Mouse (Mus musculus): ENCODE measurements around the gene Homer2. TPM values are rescaled to one million over a fixed set of nuclear protein-coding genes. Genes with fewer than 3 reads are reported as not detected.

Homer2 gene
- 29.6 and 34.4 TPM in 2 replicates for polyA plus RNA-seq (2015; fragmentation: Nextera tagmentation; extraction: Ambion mirVana)

DNA sequence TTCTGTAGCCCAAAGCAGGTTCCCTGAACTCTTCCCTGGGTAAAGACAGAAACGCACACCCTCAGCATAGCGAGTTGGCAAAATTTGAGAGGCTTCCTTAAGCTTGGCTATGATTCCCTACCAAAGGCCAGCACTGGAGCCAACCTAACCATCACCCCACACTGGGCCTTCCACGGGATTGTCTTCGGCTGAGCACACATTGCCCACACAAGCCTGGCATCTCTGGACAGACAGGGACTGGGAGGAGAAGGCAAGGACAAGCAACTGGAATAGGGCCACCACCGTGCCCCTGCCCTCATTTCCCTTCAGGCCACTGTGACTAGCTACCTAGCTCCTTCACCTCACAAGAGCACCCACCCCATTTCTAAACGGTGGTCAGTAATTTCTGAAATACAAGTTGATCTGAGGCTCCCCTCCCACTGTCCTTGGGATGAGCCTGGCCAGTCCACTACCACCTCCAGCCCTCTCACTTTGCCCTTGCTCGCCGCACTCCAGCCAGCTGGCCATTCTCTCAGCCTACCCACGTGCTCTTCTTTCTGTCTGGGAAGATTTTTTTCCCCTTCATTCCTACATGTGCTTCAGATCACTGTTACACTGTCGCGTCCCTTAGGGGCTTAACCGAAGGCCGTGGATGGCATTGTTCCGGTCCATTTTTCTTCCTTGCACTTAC is at the start of gene Homer2:
TSS of gene Homer2 (minus strand) at position 57 of the 670 bp plus-strand sequence.
- peak within 1 kb of the TSS; percentile 80 for H3K4me3 ChIP-seq

DNA sequence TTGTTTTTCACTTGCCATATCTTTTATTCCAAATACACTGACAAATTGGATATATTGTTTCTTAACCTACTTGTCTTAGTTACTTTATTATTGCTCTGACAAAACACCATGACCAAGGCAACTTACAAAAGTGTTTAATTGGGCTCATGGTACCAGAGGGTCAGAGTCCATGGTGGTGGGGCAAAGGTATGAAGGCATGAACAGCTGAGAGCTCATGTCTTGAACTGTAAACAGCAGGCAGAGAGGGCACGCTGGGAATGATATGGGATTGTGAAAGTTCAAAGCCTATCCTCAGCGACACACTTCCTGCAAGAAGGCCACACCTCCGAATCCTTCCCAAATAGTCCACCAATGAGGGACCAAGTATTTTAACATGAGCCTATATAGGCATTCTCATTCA is 40.6 kb upstream of the Homer2 start:
- Histone ChIP-seq H3K9me3 (no peaks in the 10 kb centered on the region), H3K4me1 (replicated peaks) (no peaks in the 10 kb centered on the region), H3K36me3 (no peaks in the 10 kb centered on the region), H3K9ac (no peak overlapping the region), H3K27ac (replicated peaks) (no peak overlapping the region), H3K4me3 (no peak overlapping the region), H3K27me3 (no peaks in the 10 kb centered on the region), H3K4me2 (no peak overlapping the region)
- WGBS, result 94% methylated on average over 3 of the region's 3 CpGs
- ATAC-seq (ENCODE audit: low FRiP score, low read depth), result no peak

More for the DNA sequence above, at the start of gene Homer2:
- H3K4me2 ChIP-seq, result peak within 1 kb of the TSS; percentile 86
- peaks cover 20% of the 10 kb centered on the region for H3K4me1 ChIP-seq (replicated peaks)
- H3K9me3 ChIP-seq, result no peaks in the 10 kb centered on the region
- no peaks in the 10 kb centered on the region; the same call in 1 of the 2 replicates for H3K27me3 ChIP-seq
- peak; percentile 8; the same call in 1 of the 2 replicates for ATAC-seq (ENCODE audit: low FRiP score, low read depth)
- peak within 1 kb of the TSS; percentile 78 for H3K27ac ChIP-seq (replicated peaks)
- no peaks in the 10 kb centered on the region for H3K36me3 ChIP-seq
- peak within 1 kb of the TSS; percentile 71 for H3K9ac ChIP-seq
- WGBS, result 75% methylated on average over 14 of the region's 14 CpGs

DNA sequence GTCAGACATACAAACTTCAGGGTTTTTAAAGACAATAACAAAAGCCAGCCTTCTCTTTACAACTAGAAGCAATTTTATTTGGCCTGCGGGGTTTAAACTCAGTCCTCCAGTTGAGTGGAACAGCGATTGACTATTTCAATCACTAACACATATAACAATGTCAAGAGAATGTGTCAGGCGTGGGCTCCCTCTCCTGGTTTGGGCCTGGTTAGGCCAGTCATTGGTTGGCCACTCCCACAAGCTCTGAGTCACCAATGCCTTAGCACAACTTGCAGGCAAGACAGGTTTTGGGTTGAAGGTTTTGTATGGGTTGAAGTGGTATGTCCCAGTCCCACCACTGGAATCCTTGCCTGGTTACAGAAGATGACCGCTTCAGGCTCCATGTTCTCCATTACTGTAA is 36.8 kb upstream of the Homer2 start:
- H3K4me1 ChIP-seq (replicated peaks), result no peaks in the 10 kb centered on the region
- WGBS, result 83% methylated on average over 4 of the region's 4 CpGs
- no peak overlapping the region for H3K9ac ChIP-seq
- no peaks in the 10 kb centered on the region for H3K27me3 ChIP-seq
- H3K9me3 ChIP-seq, result no peaks in the 10 kb centered on the region
- ATAC-seq (ENCODE audit: low FRiP score, low read depth), result no peak
- H3K4me2 ChIP-seq, result no peak overlapping the region
- no peak overlapping the region for H3K27ac ChIP-seq (replicated peaks)
- no peaks in the 10 kb centered on the region for H3K36me3 ChIP-seq
- H3K4me3 ChIP-seq, result no peak overlapping the region

DNA sequence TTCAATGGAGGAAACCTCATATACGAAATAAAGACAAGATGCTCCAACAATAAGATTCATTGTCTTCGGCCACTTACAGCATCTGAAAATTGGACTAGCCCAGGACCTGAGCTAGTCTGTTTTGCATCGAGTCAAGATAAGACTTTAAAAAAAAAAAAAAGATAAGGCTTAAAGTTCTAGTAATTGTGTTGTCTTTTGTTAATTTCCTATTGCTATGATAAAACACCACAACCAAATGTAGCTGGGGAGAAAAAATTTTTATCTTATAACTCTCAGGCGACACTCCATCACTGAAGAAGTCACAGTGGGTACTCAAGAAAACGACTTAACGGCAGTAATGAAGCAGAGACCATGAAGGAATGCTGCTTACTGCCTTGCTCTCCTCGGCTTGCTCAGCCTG is 32.7 kb upstream of the Homer2 start:
- WGBS, result 93% methylated on average over 7 of the region's 7 CpGs

DNA sequence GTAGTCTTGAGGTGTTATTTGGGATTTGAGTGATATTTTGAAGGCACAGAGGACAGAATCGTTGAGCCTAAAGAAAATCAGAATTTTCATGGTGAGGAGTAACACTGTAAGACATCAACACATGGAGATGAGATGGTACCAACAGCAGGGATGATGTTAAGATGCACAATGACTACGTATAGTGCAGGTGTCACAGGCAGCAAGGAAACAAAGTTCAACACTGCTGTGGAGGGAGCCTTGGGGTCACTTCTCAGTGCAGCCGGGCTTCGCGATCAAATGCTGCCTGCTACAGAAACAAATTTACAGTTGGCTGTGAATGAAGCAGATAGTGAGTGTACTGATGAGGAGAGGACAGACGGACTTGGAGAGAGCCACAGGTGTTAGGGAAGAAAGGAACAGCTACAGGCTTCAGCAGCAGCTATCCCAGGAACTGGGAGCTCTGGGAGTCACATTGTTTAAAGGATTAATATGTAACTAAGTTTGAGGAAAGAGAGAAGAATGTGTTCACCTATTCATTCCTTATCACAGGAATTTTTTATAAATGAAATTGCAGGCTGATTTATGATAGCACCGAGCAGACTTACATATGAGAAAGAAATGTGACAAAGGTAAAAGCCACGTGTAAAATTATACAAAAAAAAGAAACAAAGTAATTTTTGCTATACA is 31.5 kb upstream of the Homer2 start:
- Histone ChIP-seq H3K4me2 (no peak overlapping the region), H3K4me3 (no peak overlapping the region), H3K27ac (replicated peaks) (no peak overlapping the region), H3K36me3 (no peaks in the 10 kb centered on the region), H3K4me1 (replicated peaks) (no peaks in the 10 kb centered on the region), H3K9me3 (no peaks in the 10 kb centered on the region), H3K9ac (no peak overlapping the region), H3K27me3 (no peaks in the 10 kb centered on the region)
- ATAC-seq (ENCODE audit: low FRiP score, low read depth), result no peak
- WGBS, result 84% methylated on average over 8 of the region's 8 CpGs

More for the DNA sequence above, 32.7 kb upstream of the Homer2 start:
- no peak overlapping the region for H3K4me2 ChIP-seq
- ATAC-seq (ENCODE audit: low FRiP score, low read depth), result no peak
- H3K36me3 ChIP-seq, result no peaks in the 10 kb centered on the region
- H3K27ac ChIP-seq (replicated peaks), result no peak overlapping the region
- H3K9ac ChIP-seq, result no peak overlapping the region
- H3K9me3 ChIP-seq, result no peaks in the 10 kb centered on the region
- no peaks in the 10 kb centered on the region for H3K27me3 ChIP-seq
- no peaks in the 10 kb centered on the region for H3K4me1 ChIP-seq (replicated peaks)
- H3K4me3 ChIP-seq, result no peak overlapping the region

DNA sequence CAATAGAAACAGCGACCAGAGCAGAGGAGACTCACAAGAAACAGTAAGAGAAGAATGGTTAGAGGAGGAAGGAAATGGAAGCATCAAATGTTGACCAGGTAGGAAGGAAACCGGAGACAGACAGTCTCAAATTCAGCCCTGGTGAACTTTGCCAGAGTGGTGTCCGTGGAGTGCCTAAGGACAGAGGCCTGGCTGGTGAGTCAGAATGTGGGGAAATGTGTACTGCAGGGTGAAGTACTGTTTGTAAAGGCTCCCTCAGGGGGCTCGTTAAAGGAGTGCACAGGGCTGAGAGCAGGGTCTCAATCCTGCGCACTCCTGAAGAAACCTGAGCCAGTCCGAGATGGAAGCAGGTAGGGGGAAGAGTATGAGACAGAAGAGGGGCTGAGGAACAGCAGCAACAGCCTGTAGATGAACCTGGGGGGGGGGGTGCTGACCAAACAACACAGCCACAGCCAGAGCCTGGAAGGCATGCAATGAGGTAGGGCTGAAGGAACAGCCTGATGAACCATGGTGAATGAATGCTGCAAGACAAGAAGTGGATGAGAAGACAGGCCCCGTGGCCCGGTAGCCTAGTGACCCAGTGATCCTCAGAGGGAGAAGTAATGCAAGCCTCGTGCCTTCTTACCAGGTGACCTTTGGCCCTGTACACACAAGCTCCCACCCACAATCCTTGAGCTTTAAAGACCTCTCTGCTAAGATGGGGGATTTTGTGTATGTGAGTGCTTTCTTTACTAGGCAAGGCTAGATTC is 28.1 kb upstream of the Homer2 start:
- Histone ChIP-seq H3K9ac (no peak overlapping the region), H3K4me1 (replicated peaks) (no peaks in the 10 kb centered on the region), H3K36me3 (no peaks in the 10 kb centered on the region), H3K4me3 (no peak overlapping the region), H3K9me3 (no peaks in the 10 kb centered on the region), H3K27me3 (no peaks in the 10 kb centered on the region), H3K27ac (replicated peaks) (no peak overlapping the region), H3K4me2 (no peak overlapping the region)
- WGBS, result 71% methylated on average over 9 of the region's 9 CpGs
- no peak for ATAC-seq (ENCODE audit: low FRiP score, low read depth)

DNA sequence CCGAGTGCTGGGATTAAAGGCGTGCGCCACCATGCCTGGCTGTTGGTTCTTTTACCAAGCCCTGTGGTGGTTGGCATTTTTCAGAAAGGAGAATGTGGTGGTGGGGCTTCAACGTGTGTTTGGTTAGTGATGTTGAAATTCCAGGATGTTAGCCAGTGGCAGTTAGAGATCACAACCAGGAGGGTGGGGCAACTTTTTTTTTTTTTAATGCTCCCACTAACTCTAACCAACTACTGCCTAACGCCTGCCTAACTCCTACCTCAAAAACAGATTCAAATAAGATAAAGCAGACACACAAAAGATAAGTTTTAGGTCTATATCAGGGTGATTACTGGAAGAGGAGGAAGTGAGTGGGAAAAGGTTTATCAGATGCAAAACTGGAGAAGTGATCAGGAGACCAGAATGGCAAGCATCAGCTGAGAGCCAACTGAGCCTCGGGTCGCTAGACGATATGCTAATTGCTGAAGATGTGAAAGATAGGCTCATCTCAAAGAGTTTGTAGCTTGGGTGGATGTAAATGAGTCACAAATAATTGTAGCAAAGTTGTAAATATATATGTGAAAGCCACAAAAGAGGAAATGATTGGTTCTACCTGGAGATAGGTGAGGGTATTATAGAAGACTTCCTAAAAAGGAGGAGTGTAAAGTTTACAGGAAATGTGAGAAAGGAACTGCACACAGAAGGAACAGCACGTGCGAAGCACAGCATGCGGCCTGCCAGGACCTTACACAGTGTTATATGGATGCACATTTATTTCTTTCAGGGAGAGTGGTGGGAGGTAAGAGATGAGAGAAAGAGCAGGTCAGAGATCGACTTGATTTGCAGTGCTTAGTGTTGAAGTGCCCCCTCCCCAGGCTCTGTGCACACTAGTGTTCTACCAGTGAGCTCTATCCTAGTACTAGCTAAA is 25.1 kb upstream of the Homer2 start:
- ATAC-seq (ENCODE audit: low FRiP score, low read depth), result no peak
- H3K27me3 ChIP-seq, result no peaks in the 10 kb centered on the region
- no peak overlapping the region for H3K4me3 ChIP-seq
- WGBS, result 86% methylated on average over 12 of the region's 12 CpGs
- no peaks in the 10 kb centered on the region for H3K4me1 ChIP-seq (replicated peaks)
- H3K36me3 ChIP-seq, result no peaks in the 10 kb centered on the region
- no peak overlapping the region for H3K4me2 ChIP-seq
- no peak overlapping the region for H3K27ac ChIP-seq (replicated peaks)
- no peaks in the 10 kb centered on the region for H3K9me3 ChIP-seq
- H3K9ac ChIP-seq, result no peak overlapping the region

DNA sequence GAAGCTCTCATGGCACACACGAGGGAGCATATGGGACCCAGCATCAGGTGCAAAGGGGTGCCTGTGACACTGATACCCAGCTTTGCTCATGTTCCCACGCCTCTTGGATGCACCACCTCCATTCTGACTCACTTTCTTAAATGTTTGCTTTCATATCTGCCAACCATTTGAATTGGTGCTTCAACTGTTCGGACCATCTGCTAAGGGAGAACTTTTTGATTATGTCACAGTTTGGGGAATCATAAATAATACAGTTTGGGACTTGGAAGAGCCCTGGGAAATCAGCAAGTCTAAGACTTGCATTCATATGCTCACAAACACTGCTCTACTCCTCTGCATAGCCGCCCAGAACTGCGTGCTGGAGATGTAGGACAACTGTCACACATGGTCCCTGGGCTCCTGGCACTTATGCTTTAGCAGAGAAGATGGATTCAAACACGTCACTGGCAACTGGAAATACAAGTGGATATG is 23.9 kb upstream of the Homer2 start:
- H3K4me1 ChIP-seq (replicated peaks), result no peaks in the 10 kb centered on the region
- no peaks in the 10 kb centered on the region for H3K9me3 ChIP-seq
- H3K4me3 ChIP-seq, result no peak overlapping the region
- no peak for ATAC-seq (ENCODE audit: low FRiP score, low read depth)
- H3K4me2 ChIP-seq, result no peak overlapping the region
- 83% methylated on average over 6 of the region's 6 CpGs for WGBS
- no peak overlapping the region for H3K27ac ChIP-seq (replicated peaks)
- no peaks in the 10 kb centered on the region for H3K27me3 ChIP-seq
- no peaks in the 10 kb centered on the region for H3K36me3 ChIP-seq
- H3K9ac ChIP-seq, result no peak overlapping the region

DNA sequence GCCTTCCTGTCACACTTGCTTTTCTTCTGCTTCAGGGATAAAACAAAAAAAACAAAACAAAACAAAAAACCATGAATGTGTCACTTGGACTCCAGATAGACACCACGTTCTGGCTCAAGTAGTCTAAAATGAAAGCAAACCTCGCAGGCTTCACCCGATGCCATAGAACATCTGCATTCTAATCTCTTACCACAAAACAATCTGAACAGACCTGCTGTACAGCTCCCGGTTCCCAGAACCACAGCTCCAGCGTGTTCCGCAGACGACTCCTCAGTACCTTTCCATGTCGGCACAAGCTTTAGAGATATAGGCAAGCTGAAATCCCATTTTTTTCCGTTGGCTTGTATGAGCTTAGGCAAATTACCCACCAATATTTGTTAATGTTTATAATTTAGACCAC is 22.5 kb upstream of the Homer2 start:
- H3K4me3 ChIP-seq, result no peak overlapping the region
- no peak overlapping the region for H3K9ac ChIP-seq
- H3K27me3 ChIP-seq, result no peaks in the 10 kb centered on the region
- no peaks in the 10 kb centered on the region for H3K9me3 ChIP-seq
- no peaks in the 10 kb centered on the region for H3K36me3 ChIP-seq
- no peaks in the 10 kb centered on the region for H3K4me1 ChIP-seq (replicated peaks)
- H3K27ac ChIP-seq (replicated peaks), result no peak overlapping the region
- H3K4me2 ChIP-seq, result no peak overlapping the region
- ATAC-seq (ENCODE audit: low FRiP score, low read depth), result no peak
- WGBS, result 93% methylated on average over 9 of the region's 9 CpGs

DNA sequence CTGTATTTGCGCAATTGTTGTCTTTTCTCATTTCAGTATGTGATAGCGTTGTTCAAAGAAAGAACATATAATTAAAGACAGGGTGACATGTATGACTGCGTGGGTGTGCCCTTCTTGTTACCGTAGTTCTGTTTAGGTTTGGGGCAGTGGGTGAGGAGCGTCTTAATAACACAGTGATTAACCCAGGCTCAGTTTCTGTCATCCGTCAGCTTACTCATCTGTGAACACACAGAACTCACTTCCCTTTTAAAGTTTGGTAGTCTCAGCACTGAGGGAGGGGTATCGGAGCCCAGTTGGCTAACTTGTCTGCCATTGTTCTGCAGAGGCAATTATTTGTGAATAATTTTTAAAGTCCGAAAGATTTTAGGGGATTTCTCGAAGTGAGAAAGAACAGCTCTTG is 20.4 kb upstream of the Homer2 start:
- Histone ChIP-seq H3K27ac (replicated peaks) (no peak overlapping the region), H3K27me3 (no peaks in the 10 kb centered on the region), H3K9ac (no peak overlapping the region), H3K4me1 (replicated peaks) (no peaks in the 10 kb centered on the region), H3K36me3 (no peaks in the 10 kb centered on the region), H3K4me2 (no peak overlapping the region), H3K9me3 (no peaks in the 10 kb centered on the region), H3K4me3 (no peak overlapping the region)
- WGBS, result 88% methylated on average over 9 of the region's 9 CpGs
- no peak for ATAC-seq (ENCODE audit: low FRiP score, low read depth)

DNA sequence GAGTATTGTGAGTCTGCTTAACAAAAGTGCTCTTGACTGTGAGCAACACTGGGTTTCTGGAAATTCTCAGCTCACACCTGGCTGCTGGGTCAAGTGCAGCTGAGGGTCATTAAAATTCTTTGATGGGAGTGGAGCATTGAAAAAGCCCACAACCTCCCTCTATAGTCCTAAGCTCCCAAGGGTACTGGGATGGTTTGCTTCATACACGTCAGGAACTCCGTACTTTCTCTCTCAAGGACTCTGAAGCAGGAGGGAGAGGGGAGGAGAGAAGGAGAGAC is 19.3 kb upstream of the Homer2 start:
- Histone ChIP-seq H3K27ac (replicated peaks) (no peak overlapping the region), H3K27me3 (no peaks in the 10 kb centered on the region), H3K9ac (no peak overlapping the region), H3K4me3 (no peak overlapping the region), H3K9me3 (no peaks in the 10 kb centered on the region), H3K36me3 (no peaks in the 10 kb centered on the region), H3K4me1 (replicated peaks) (no peaks in the 10 kb centered on the region), H3K4me2 (no peak overlapping the region)
- no peak for ATAC-seq (ENCODE audit: low FRiP score, low read depth)
- WGBS, result 66% methylated on average over 2 of the region's 2 CpGs

Data from hindbrain, embryonic 15.5 days (tissue).